Mouse (Mus musculus) heart, embryonic 11.5 days (tissue): ENCODE measurements around the gene Vav2. TPM values are rescaled to one million over a fixed set of nuclear protein-coding genes. Genes with fewer than 3 reads are reported as not detected.

Source experiments
- ATAC-seq: fragments of 200-750 bp; cut with Nextera tagmentation; replicated peaks from 2 replicates; pipeline ENCODE4 v1.8.0; 2017; ENCODE audit warnings: moderate library complexity; ENCODE audit not compliant: insufficient number of reproducible peaks, low FRiP score, low TSS enrichment
- H3K27ac ChIP-seq: fragments of 300-500 bp; sonication (generic); 2 replicates; pipeline ENCODE4 v1.5.1; 2014; ENCODE audit warnings: mild to moderate bottlenecking, low read depth, low read length
- H3K27me3 ChIP-seq: fragments of 300-500 bp; sonication (generic); 2 replicates; pipeline ENCODE4 v1.6.1; 2014; ENCODE audit warnings: mild to moderate bottlenecking, low read length, mixed read lengths; ENCODE audit not compliant: control insufficient read depth, insufficient read depth
- H3K36me3 ChIP-seq: fragments of 300-500 bp; sonication (generic); 2 replicates; pipeline ENCODE4 v1.6.1; 2014; ENCODE audit warnings: mild to moderate bottlenecking, low read length, moderate library complexity, mixed read lengths; ENCODE audit not compliant: control insufficient read depth, insufficient read depth
- H3K4me1 ChIP-seq: fragments of 300-500 bp; sonication (generic); 2 replicates; pipeline ENCODE4 v1.6.1; 2014; ENCODE audit warnings: low read length; ENCODE audit not compliant: control insufficient read depth, insufficient read depth
- H3K4me2 ChIP-seq: fragments of 300-500 bp; sonication (generic); 2 replicates; pipeline ENCODE4 v1.6.1; 2014; ENCODE audit warnings: mild to moderate bottlenecking, moderate library complexity
- H3K4me3 ChIP-seq: fragments of 300-500 bp; sonication (generic); 2 replicates; pipeline ENCODE4 v1.5.1; 2014; ENCODE audit warnings: low read depth, low read length
- H3K9ac ChIP-seq: fragments of 300-500 bp; sonication (generic); 2 replicates; pipeline ENCODE4 v1.6.1; 2014; ENCODE audit warnings: mild to moderate bottlenecking, low read depth, low read length, moderate library complexity
- H3K9me3 ChIP-seq: fragments of 300-500 bp; sonication (generic); replicated peaks from 2 replicates; pipeline ENCODE4 v1.6.1; 2016; ENCODE audit warnings: low read length; ENCODE audit not compliant: control insufficient read depth
- WGBS: fragments of 180-500 bp; shearing (Covaris S2); extraction: QIAGEN DNeasy Blood & Tissue Kit; methylation state at CpG from one replicate; pipeline ENCODE4 v1.1.7; 2014; ENCODE audit not compliant: insufficient replicate concordance; 5-methylcytosine and 5-hydroxymethylcytosine counted together
- polyA plus RNA-seq: library from polyadenylated mRNA; unstranded; fragments of >200 nt; fragmentation: Nextera tagmentation; extraction: Ambion mirVana; gene quantifications from 2 replicates; pipeline ENCODE4 v1.2.1, GENCODE M21; 2014

Gene Vav2
- polyA plus RNA-seq, 1 experiment from 2014 or later: 3.4 TPM

GRCm38 (mm10) chr2:27446812-27447211 lies 20.0 kb upstream of the Vav2 start:
- H3K4me3 ChIP-seq: no peak overlapping the region
- no peak overlapping the region for H3K9ac ChIP-seq
- H3K27me3 ChIP-seq: no peaks in the 10 kb centered on the region
- no peak overlapping the region for H3K4me2 ChIP-seq
- ATAC-seq: no peak
- 92% methylated on average over 8 of the region's 8 CpGs for WGBS
- no peak overlapping the region for H3K27ac ChIP-seq
- no peaks in the 10 kb centered on the region for H3K9me3 ChIP-seq
- H3K4me1 ChIP-seq: peaks cover 8% of the 10 kb centered on the region; the same call in 1 of the 2 replicates
- H3K36me3 ChIP-seq: peaks cover 43% of the 10 kb centered on the region

DNA sequence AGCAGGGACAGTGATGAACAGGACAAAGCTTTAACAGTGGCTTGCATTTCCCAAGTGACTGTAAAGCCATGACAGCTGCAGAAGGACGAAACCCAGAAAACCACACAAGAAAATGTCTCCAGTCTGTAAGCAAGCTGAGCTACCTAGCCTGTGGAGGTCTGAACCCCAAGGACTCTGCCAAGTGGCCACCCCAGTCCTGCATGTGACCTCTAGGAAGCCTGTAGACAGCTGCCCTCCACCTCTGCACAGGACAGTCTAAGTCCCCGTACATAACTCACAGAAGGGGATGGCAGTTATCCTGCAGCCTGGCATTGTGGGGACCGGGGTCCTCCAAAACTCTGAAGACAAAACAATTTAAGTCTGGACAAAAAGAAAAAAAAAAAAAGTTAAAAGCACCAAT lies 19.1 kb upstream of the Vav2 start:
- ATAC-seq: no peak
- no peak overlapping the region for H3K9ac ChIP-seq
- peaks cover 36% of the 10 kb centered on the region for H3K36me3 ChIP-seq
- no peak overlapping the region for H3K27ac ChIP-seq
- H3K27me3 ChIP-seq: no peaks in the 10 kb centered on the region
- peaks cover 8% of the 10 kb centered on the region; the same call in 1 of the 2 replicates for H3K4me1 ChIP-seq
- H3K4me3 ChIP-seq: no peak overlapping the region
- WGBS: 93% methylated on average over 3 of the region's 3 CpGs
- no peaks in the 10 kb centered on the region for H3K9me3 ChIP-seq
- no peak overlapping the region for H3K4me2 ChIP-seq

DNA sequence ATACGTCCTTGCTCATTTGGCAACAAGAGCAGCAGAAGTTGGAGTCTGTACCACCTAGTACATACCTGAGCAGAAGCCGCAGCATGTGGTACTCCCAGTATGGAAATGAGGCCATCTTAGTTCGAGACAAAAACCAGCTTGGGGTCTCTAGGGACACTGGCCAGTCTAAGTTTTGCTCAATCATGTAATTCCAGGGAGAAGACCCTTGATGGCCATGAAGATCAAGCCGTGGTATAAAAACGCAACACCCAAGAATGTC lies 16.5 kb upstream of the Vav2 start:
- 75% methylated on average over 5 of the region's 5 CpGs for WGBS
- no peak for ATAC-seq
- H3K4me3 ChIP-seq: no peak overlapping the region

DNA sequence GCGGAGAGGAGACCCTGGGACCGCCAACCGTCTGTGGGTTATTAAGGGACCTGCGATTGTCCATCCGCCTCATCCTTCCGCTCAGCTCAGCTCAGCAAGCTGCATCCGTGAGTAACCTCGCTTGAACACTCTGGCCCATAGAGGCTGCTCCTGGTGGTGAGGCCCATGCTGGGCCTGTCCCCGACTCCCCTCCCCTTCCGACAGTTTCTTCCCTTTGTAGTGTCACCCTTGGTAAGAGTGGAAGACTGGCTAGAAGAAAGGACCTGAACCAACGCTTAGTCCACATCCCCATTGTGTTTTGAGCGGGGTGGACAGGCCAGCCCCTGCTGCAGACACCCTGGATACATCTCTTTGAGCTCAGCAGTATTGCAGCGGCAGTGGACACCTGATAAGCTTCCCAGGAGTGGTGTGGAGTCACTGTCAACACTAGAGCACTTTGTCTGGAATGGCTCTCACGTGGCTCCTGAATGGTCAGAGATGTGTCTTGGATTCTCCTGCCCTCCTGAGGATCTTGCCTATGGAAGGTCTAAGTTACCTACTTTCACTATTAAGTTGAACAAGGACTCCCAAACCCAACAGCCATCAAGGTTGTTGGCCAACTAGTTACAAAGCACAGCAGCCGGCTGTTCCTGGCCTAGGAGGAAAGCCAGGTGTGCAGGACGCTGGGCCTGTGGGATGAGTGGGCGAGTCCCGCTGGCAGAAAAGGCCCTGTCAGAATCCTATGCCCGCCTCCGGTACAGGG lies 16.0 kb upstream of the Vav2 start:
- peak overlapping the region; percentile 69 for H3K4me2 ChIP-seq
- H3K9ac ChIP-seq: peak overlapping the region; percentile 18
- peaks cover 11% of the 10 kb centered on the region for H3K36me3 ChIP-seq
- peak; percentile 20 for ATAC-seq
- H3K27me3 ChIP-seq: no peaks in the 10 kb centered on the region
- peaks cover 8% of the 10 kb centered on the region; the same call in 1 of the 2 replicates for H3K4me1 ChIP-seq
- WGBS: 25% methylated on average over 20 of the region's 20 CpGs
- H3K4me3 ChIP-seq: peak overlapping the region; percentile 56
- no peaks in the 10 kb centered on the region for H3K9me3 ChIP-seq
- no peak overlapping the region for H3K27ac ChIP-seq

More for the DNA sequence above, 16.5 kb upstream of the Vav2 start:
- Histone ChIP-seq H3K4me1 (peaks cover 8% of the 10 kb centered on the region; the same call in 1 of the 2 replicates), H3K9me3 (no peaks in the 10 kb centered on the region), H3K27ac (no peak overlapping the region), H3K9ac (no peak overlapping the region), H3K27me3 (no peaks in the 10 kb centered on the region), H3K4me2 (no peak overlapping the region), H3K36me3 (peaks cover 16% of the 10 kb centered on the region)

GRCm38 (mm10) chr2:27441767-27442707 lies 15.2 kb upstream of the Vav2 start, which contains the start of gene Brd3os:
Gene Brd3os (plus strand): TSS chr2:27442324.
- Histone ChIP-seq H3K27ac (peak within 1 kb of the TSS; percentile 57; the same call in 1 of the 2 replicates), H3K9ac (peak within 1 kb of the TSS; percentile 58), H3K9me3 (no peaks in the 10 kb centered on the region), H3K4me2 (peak within 1 kb of the TSS; percentile 69), H3K4me1 (peaks cover 11% of the 10 kb centered on the region), H3K36me3 (0 out of 2 replicates have a peak, but pooled peaks cover 3% of the 10 kb centered on the region), H3K4me3 (peak within 1 kb of the TSS; percentile 56), H3K27me3 (no peaks in the 10 kb centered on the region)
- 2% methylated on average over 36 of the region's 36 CpGs for WGBS
- ATAC-seq: peak; percentile 82

DNA sequence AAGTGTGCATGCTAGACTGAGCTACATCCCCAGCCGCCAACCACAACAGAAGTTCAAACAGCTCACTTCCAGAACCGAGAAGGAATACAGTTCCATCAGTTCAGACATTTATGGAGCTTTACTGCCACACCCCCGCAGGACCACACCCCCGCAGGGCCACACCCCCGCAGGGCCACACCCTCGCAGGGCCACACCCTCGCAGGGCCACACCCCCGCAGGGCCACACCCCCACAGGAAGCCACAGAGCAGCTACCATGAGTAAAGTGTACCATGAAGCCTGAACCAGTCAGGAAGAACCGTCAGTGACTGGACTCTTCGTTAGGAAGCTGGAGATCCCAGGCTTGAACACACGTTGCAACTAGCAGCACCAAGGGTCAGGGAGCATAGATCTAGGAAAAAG lies 11.4 kb upstream of the Vav2 start:
- H3K36me3 ChIP-seq: no peaks in the 10 kb centered on the region
- H3K4me3 ChIP-seq: no peak overlapping the region
- H3K4me2 ChIP-seq: no peak overlapping the region
- no peaks in the 10 kb centered on the region for H3K9me3 ChIP-seq
- ATAC-seq: no peak
- WGBS: 16% methylated on average over 11 of the region's 11 CpGs
- peaks cover 9% of the 10 kb centered on the region for H3K4me1 ChIP-seq
- no peaks in the 10 kb centered on the region for H3K27me3 ChIP-seq
- H3K27ac ChIP-seq: no peak overlapping the region
- H3K9ac ChIP-seq: no peak overlapping the region

GRCm38 (mm10) chr2:27437876-27438275 lies 11.0 kb upstream of the Vav2 start:
- ATAC-seq: no peak
- Histone ChIP-seq H3K27ac (peak overlapping the region; percentile 50; the same call in 1 of the 2 replicates), H3K4me2 (no peak overlapping the region), H3K27me3 (no peaks in the 10 kb centered on the region), H3K9ac (no peak overlapping the region), H3K36me3 (no peaks in the 10 kb centered on the region), H3K4me3 (no peak overlapping the region), H3K4me1 (peaks cover 5% of the 10 kb centered on the region), H3K9me3 (no peaks in the 10 kb centered on the region)
- WGBS: 48% methylated on average over 1 of the region's 1 CpGs

- Histone ChIP-seq H3K4me3 (no peak overlapping the region), H3K4me1 (peaks cover 5% of the 10 kb centered on the region), H3K4me2 (no peak overlapping the region), H3K36me3 (no peaks in the 10 kb centered on the region), H3K27me3 (no peaks in the 10 kb centered on the region), H3K9ac (no peak overlapping the region), H3K9me3 (no peaks in the 10 kb centered on the region), H3K27ac (no peak overlapping the region)
- ATAC-seq: no peak
- 67% methylated on average over 2 of the region's 2 CpGs for WGBS
Observed at GRCm38 (mm10) chr2:27432599-27432998, 5.8 kb upstream of the Vav2 start.
